Mouse (Mus musculus): ENCODE data around the gene Pmepa1.

DNA sequence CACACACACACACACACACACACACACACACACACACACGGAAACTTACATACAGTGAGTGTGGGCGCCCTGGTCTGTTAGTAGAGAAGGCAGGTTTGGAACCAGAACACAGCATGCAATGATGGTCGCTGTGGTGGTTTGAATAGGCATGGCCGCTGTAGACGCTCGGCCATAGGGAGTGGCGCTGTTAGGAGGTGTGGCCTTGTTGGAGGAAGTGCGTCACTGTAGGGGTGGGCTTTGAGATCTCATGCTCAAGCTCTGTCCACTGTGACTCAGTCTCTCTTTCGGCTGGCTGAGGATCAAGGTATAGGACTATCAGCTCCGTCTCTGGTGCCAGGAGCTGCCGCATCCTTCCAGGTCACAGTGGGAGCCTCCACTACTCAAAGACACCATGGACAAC lies 14.6 kb upstream of the Pmepa1 start:
- TF ChIP-seq CTCF (IDR thresholded peaks at IDR 0.05; ENCODE audit: low read depth) (no peak), EP300 (optimal IDR thresholded peaks at IDR 0.05) (no peak)

Measured in stomach, postnatal 0 days (tissue).